Mouse (Mus musculus): Measurements from ENCODE around the gene Slc16a12.
A peak's percentile ranks its signal among the peaks of the same experiment; 100 is the strongest.

Gene Slc16a12

GRCm38 (mm10) chr19:34726254-34726962 lies 20.7 kb downstream of the Slc16a12 start:
- no peak for DNase-seq

- DNase-seq: no peak
Observed at GRCm38 (mm10) chr19:34725418-34725817, 21.7 kb downstream of the Slc16a12 start.

- no peak for DNase-seq
Observed at GRCm38 (mm10) chr19:34724598-34724997, 22.5 kb downstream of the Slc16a12 start.

GRCm38 (mm10) chr19:34722541-34722940 lies 24.5 kb downstream of the Slc16a12 start:
- DNase-seq: peak in 1 of 2 experiments; percentile 12

GRCm38 (mm10) chr19:34720130-34720529 lies 27.0 kb downstream of the Slc16a12 start:
- DNase-seq: no peak

- no peak for DNase-seq
Observed at GRCm38 (mm10) chr19:34718963-34719362, 28.1 kb downstream of the Slc16a12 start.

GRCm38 (mm10) chr19:34718478-34718877 lies 28.6 kb downstream of the Slc16a12 start:
- DNase-seq: no peak

- DNase-seq: no peak
Observed at GRCm38 (mm10) chr19:34715895-34716294, 31.2 kb downstream of the Slc16a12 start.

GRCm38 (mm10) chr19:34714250-34714666 lies 32.8 kb downstream of the Slc16a12 start:
- peak in 1 of 2 experiments; percentile 4 for DNase-seq

GRCm38 (mm10) chr19:34712050-34712449 lies 35.0 kb downstream of the Slc16a12 start:
- DNase-seq: no peak

GRCm38 (mm10) chr19:34708221-34708620 lies 38.9 kb downstream of the Slc16a12 start:
- DNase-seq: no peak

GRCm38 (mm10) chr19:34707571-34707970 lies 39.5 kb downstream of the Slc16a12 start:
- DNase-seq: no peak

- DNase-seq: peak in 1 of 2 experiments; percentile 4
Observed at GRCm38 (mm10) chr19:34706261-34706660, 40.8 kb downstream of the Slc16a12 start.

GRCm38 (mm10) chr19:34705141-34705540 lies 41.9 kb downstream of the Slc16a12 start:
- DNase-seq: no peak

GRCm38 (mm10) chr19:34699300-34699699 lies 47.8 kb downstream of the Slc16a12 start:
- no peak for DNase-seq

GRCm38 (mm10) chr19:34698852-34699251 lies 48.2 kb downstream of the Slc16a12 start:
- DNase-seq: no peak

- no peak for DNase-seq
Observed at GRCm38 (mm10) chr19:34698432-34698831, 48.7 kb downstream of the Slc16a12 start.

GRCm38 (mm10) chr19:34697461-34697860 lies 49.6 kb downstream of the Slc16a12 start:
- no peak for DNase-seq

GRCm38 (mm10) chr19:34696352-34696986 lies 50.6 kb downstream of the Slc16a12 start:
- DNase-seq: no peak

- no peak for DNase-seq
Observed at GRCm38 (mm10) chr19:34691402-34691801, 55.7 kb downstream of the Slc16a12 start.

GRCm38 (mm10) chr19:34685530-34685929 lies 61.6 kb downstream of the Slc16a12 start:
- DNase-seq: no peak

- peak; percentile 72 to 77 for DNase-seq
Observed at GRCm38 (mm10) chr19:34684857-34685256, 62.2 kb downstream of the Slc16a12 start.

- DNase-seq: no peak
Observed at GRCm38 (mm10) chr19:34678428-34678827, 68.7 kb downstream of the Slc16a12 start.

GRCm38 (mm10) chr19:34673476-34673875 lies 73.6 kb downstream of the Slc16a12 start:
- peak; percentile 42 to 59 for DNase-seq

All from cerebellum, postnatal 10 days (tissue).